Mouse (Mus musculus) layer of hippocampus, adult 11-12 months (tissue): ENCODE results near the gene Ttpal.

Experiments
- DNase-seq: peaks from one replicate; pipeline ENCODE4 v3.0.0; 2022; ENCODE audit warnings: low spot score

Ttpal gene

DNA sequence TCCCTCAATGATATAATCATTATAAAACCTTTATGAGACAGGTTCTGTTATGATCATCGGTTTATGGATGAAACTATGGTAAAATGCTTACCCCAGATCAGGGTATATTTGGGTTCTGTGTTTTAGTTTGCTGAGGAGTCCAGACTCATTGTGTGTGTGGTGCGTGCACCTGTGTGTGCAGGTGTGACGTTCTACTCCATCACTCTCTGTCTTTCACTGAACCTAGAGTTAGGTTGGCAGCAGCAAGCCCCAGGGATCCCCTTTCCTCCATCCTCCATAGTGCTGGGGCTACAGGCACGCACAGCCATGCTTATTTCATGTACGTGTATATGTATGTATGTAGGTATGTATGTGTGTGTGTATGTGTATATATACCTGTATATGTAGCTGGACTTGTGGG is 60.0 kb downstream of the Ttpal start:
- DNase-seq, result no peak

DNA sequence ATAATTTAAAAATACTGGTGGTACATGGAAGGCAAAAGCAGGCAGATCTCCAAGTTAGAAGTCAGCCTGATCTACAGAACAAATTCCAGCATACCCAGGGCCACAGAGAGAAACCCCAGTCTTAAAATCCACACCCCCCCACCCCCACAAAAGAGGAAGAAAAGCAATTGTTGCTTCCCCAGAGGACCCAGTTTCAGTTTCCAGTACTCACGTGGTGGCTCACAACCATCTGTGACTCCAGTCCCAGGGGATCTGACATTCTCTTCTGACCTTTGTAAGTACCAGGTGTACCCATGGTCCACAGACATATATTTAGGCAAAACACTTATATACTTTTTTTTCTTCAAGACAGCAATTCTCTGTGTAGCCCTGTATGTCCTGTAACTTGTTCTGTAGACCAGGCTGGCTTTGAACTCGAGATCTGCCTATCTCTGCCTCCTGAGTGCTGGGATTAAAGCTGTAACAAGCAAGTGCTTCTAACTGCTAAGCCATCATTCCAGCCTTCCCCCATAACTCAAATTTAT is 60.6 kb downstream of the Ttpal start:
- DNase-seq, result no peak

DNA sequence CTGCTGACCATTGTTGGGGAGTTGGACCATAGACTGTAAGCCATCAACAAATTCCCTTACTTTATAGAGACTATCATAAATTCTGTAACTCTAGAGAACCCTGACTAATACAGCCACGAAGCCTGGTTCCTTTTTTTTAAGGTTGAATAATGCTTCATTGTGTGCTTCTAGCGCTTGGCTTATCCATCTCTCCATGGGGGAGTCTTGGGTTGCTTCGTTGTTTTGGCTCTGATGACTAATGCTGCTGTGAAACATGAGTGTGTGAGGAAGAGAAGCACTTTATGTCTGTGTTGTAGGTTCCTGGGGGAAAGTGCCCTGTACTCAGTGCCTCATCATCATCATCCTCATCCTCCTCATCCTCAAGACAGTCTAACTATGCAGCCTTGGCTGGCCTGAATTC is 61.8 kb downstream of the Ttpal start:
- DNase-seq, result no peak

- no peak for DNase-seq
These were observed 64.9 kb downstream of the Ttpal start for GRCm38 (mm10) chr2:163667045-163667444.
